Mouse (Mus musculus) cortical plate, adult 2 months (tissue): Measurements from ENCODE around the gene Ostn. TPM values are rescaled to one million over a fixed set of nuclear protein-coding genes. Genes with fewer than 3 reads are reported as not detected.

Experiments
- H3K27ac ChIP-seq: fragments of 200-500 bp; 2 replicates; pipeline ENCODE4 v1.5.1; 2012; ENCODE audit warnings: low read length, control low read depth, inconsistent platforms; ENCODE audit not compliant: insufficient read depth
- H3K4me1 ChIP-seq: fragments of 200-500 bp; 2 replicates; pipeline ENCODE4 v1.6.1; 2011; ENCODE audit warnings: low read length; ENCODE audit not compliant: control insufficient read depth, insufficient read depth
- H3K4me3 ChIP-seq: fragments of 200-500 bp; 2 replicates; pipeline ENCODE4 v1.5.1; 2011; ENCODE audit warnings: mild to moderate bottlenecking, low read length, control low read depth; ENCODE audit not compliant: insufficient read depth
- CTCF ChIP-seq: fragments of 200-500 bp; IDR thresholded peaks from 2 replicates; pipeline ENCODE4 v1.5.1; 2011; ENCODE audit warnings: mild to moderate bottlenecking, control low read depth, low read length; ENCODE audit not compliant: insufficient read depth; ENCODE audit errors: extremely low read depth
- POLR2A ChIP-seq: fragments of 200-500 bp; IDR thresholded peaks from 2 replicates; pipeline ENCODE4 v1.6.1; 2011; ENCODE audit warnings: mild to moderate bottlenecking, low read length, control low read depth; ENCODE audit not compliant: insufficient read depth; ENCODE audit errors: extremely low read depth
- polyA plus RNA-seq: library from polyadenylated mRNA; depleted of rRNA; stranded (reverse); fragments of >200 nt; gene quantifications from 2 replicates; pipeline ENCODE4 v1.2.3, GENCODE M21; 2012

The Ostn gene
- polyA plus RNA-seq, 1 experiment: 0.21 TPM

DNA sequence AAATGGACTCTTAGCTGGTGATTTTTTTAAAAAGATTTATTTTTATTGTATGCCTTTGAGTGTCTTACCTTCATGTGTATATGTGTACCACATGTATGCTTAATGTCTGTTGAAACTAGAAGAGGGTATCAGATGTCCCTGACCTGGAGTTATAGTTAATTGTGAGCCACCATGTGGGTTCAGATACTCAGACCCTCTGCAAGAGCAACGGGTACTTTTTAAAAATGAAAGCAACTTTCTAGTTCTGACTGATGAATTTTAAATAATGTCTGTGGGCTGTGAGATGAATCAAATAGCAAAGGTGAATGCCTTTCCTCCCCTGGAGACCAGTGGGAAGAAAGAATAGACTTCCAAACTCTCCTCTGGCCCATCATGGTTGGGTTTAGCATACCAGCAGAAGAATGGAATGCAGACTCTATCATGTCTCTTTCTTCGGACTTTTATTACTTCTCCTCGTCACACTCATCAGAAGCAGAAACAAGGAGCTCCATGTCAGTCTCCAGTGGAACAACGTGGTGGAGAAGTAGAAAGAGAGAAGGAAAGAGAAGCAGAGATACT is 79.6 kb downstream of the Ostn start:
- no peak overlapping the region for H3K4me3 ChIP-seq
- H3K27ac ChIP-seq: no peak overlapping the region
- TF ChIP-seq POLR2A: no peak
- no peak for TF ChIP-seq CTCF
- peaks cover 9% of the 10 kb centered on the region; the same call in 1 of the 2 replicates for H3K4me1 ChIP-seq

DNA sequence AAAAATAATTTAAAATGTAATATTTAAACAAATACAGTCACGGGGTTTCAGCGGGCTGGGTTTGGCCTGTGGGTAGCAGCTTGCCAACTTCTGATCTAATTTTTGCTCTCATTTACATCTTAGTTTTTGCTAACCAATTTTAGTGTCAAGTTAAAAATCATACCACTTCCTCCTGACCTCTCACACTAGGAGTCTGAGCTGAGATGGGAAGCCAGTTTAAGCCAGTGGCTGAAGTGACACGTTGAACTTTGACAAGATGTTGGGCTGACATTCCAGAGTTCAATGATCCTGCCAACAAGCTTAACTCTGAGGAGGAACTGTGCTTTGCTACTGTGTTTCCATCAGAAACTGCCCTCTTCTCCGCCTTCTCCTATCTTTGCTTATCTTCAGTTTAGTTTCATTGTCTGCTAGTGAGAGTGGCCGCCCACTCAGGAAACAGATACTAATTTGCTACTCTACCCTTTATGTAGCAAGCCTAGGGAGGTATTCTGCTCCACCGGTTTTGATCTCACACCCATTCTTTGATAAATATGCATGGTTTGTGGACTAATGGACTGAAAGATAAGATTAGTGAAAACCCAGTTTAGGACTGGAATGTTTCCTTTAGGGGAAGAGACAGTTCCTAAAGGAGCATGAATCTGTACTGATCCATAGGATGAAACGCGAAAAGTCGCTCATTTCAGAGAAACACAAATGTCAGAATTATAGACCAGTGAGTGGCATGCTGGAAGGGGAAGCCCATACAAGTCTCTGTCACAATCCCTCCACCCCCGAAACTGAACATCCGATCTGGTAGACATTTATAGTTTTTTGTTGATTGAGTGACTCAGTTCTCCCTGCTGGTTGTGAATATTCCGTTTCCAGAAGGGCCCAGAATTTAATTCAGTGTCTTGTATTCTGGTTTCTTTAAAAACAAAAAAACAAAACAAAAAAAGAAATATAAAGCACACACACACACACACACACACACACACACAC is 80.6 kb downstream of the Ostn start:
- Histone ChIP-seq H3K4me3 (peak overlapping the region; percentile 98), H3K4me1 (peaks cover 9% of the 10 kb centered on the region; the same call in 1 of the 2 replicates)

DNA sequence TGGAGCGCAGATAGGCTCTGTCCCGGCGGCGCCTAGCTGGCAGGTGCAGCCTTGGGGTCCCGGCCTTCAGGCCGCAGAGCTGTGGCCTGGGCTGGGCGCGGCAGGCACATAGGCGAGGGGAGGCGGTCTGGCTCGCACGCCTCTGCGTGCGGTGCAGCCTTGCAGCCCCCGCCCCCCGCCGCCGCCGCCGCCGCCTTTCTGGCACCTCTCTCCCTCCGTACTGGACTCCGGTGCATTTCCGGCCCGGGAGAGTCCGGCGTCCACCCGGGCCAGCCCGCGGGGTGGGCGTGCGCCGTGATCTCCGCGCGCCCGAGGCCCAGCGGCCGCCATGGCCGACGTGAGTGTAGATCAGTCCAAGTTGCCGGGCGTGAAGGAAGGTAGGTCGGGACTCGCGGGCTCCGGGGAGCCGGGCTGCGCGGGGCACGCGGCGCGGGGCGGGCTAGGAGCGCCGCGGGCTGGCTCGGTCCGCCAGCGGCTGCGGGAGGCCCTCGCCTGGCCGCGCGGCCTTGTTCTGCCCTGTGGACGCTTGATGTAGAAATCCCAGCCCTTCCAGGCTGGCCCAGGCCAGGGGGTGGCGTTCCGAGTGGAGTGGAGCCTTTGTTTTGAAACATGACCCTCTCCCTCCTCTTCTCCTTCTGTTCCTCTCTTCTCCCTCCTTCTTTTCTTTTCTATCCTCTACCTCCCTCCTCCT is 81.6 kb downstream of the Ostn start, which contains the start of gene Ccdc50:
TSS of gene Ccdc50 (plus strand) at position 109 of the 691 bp plus-strand sequence.
- no peak for TF ChIP-seq CTCF
- TF ChIP-seq POLR2A: peak; percentile 25; the same call in 1 of the 2 replicates
- Histone ChIP-seq H3K4me1 (peaks cover 12% of the 10 kb centered on the region; the same call in 1 of the 2 replicates), H3K27ac (peak within 1 kb of the TSS; percentile 96), H3K4me3 (peak within 1 kb of the TSS; percentile 98)

More for the DNA sequence above, 80.6 kb downstream of the Ostn start:
- TF ChIP-seq CTCF: no peak
- TF ChIP-seq POLR2A: no peak
- peak overlapping the region; percentile 96 for H3K27ac ChIP-seq

DNA sequence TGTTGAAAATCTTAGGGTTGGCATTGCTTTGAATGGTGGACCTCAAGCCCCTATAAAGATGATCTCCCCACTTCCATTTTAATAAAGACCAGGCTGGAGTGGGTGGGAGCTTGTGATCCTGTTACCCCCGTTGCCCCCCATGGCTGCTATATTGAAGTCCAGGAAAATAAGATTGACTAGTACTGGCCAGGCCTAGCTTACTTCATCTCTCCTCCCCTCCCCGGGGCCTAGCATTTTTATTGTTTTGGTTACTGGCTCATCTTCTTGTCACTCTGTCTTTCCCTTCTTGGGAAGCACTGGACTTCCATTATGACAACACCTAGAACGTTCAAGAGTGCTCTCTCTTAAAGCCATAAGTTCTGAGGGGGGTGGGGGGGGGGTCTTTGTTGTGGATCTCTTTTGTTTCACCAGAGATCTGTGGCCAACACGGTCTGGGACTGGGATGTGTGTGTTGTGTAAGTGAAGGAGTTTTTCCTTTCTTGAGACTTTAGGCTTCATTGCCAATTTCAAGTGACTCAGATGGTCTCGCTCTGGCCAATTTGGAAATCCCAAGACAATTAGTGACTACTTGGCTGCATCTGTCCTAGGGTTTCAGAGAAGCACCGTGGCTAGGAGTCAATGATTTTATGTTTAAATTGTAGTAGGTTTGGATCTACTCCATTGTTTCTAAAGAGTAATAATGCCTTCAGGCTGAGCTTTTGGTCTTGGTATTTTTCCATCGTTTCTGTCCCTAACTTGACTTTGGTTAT is 82.4 kb downstream of the Ostn start:
- TF ChIP-seq POLR2A (no peak), CTCF (no peak)
- Histone ChIP-seq H3K4me1 (peaks cover 12% of the 10 kb centered on the region; the same call in 1 of the 2 replicates), H3K4me3 (peak overlapping the region; percentile 98), H3K27ac (peak overlapping the region; percentile 96)

DNA sequence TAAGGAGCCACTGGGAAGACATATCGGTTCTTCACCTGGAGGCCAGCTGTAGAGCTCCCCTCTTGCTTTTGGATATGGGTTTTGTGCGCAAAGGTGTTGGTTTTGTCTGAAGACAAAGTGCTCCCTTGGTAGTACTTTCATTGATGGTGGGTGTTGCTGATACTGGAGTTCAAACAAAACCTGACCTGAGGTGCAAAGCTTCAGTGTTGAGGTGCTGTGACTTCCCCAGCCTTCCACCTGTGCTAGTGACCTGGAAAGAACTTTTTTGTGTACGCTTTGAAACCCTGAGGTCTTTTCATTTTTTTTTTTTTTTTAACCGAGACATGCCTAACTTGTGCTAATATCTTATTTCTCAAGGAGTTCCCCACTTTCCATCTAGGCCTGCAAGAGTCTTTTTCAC is 83.0 kb downstream of the Ostn start:
- TF ChIP-seq POLR2A (no peak), CTCF (no peak)
- Histone ChIP-seq H3K27ac (peak overlapping the region; percentile 96), H3K4me1 (peaks cover 14% of the 10 kb centered on the region; the same call in 1 of the 2 replicates), H3K4me3 (no peak overlapping the region)

DNA sequence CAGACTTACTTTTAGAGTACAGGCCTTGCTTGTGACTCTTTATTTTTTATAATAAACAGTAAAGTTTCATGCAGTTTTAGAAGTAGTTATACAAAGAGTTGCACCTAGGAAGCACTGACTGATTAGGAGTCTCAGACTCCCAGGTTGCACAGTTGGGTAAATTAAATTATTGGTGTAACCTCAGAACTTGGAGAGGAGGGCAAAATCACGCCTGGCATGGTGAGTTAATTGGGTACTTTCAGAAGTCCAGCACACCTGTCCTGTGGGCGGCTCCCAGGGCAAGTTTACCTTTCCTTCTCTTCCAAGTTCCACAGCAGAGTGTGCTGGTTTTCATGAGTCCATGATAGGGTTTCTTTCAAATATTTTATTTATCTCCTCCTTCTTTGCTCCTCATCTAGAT is 84.6 kb downstream of the Ostn start:
- peak overlapping the region; percentile 54 for H3K27ac ChIP-seq
- peaks cover 15% of the 10 kb centered on the region; the same call in 1 of the 2 replicates for H3K4me1 ChIP-seq
- TF ChIP-seq POLR2A: no peak
- no peak for TF ChIP-seq CTCF
- H3K4me3 ChIP-seq: no peak overlapping the region

DNA sequence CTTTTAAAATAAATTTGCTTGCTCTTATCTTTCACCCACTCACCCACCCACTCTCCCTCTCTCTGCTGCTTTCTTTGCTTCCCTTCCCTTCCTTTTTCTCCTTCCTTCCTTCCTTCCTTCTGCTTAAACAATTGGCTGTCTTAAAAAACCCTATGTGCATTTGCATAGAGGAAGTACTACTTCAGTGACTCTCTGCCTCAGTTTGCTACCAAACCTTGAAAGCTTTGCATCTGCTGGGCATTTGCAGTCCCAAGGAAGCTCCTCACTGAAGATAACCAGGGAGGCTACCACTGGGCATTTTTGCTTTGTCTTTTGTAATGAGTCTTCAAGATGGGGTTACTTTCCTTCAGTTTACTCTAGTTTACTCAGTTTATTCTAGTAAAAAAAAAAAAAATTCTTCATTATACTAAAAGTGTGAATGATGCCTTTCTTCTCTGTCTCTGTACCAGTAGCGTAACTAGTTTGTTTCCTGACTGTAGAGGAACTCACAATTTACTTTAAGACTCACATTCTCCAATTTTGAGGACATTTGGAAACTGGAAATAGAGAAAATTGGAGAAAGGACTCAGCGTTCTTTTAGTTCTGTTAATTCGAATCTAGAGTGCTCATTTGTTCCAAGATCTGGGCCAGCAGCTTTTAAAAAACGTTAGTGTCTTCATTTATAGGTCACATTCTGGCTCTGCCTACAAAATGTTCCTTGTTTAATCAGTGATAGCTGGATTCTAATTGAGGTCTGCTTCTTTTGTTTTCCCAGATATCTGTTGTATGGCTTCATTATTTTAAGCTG is 88.2 kb downstream of the Ostn start:
- TF ChIP-seq POLR2A (no peak), CTCF (no peak)
- Histone ChIP-seq H3K4me1 (peaks cover 11% of the 10 kb centered on the region; the same call in 1 of the 2 replicates), H3K27ac (peak overlapping the region; percentile 95), H3K4me3 (no peak overlapping the region)

DNA sequence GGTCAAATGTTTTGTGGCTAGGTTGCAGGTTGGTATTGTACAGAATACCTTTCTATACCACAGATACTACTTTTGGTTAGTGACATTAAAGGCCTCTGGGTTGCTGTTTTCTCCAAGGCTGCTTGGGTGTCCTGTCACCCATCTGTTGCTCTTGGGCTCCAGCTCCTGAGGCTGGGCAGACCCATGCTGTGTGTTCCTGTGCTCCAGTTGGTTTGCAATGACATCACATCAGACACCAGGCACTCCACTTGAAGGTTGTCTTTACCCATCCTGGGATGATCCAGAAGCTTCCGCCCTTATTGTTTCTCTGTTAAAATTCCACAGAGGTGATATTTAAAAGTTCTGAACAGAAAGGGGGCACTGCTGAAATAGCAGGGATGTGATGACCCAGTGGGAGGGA is 89.7 kb downstream of the Ostn start:
- no peak overlapping the region for H3K4me3 ChIP-seq
- TF ChIP-seq CTCF (no peak), POLR2A (no peak)
- peak overlapping the region; percentile 40; the same call in 1 of the 2 replicates for H3K27ac ChIP-seq
- H3K4me1 ChIP-seq: peaks cover 9% of the 10 kb centered on the region; the same call in 1 of the 2 replicates
